Mouse (Mus musculus) embryonic facial prominence, embryonic 12.5 days (tissue): ENCODE measurements at regions not wholly inside any gene's neighbourhood (a gene's known extent, or its start where the extent isn't known, plus 50 kb on each side); places are given as distances from the start of the nearest gene placed in this dataset.
A peak's percentile ranks its signal among the peaks of the same experiment; 100 is the strongest.

ENCODE experiments used
- ATAC-seq: fragments of 200-750 bp; cut with Nextera tagmentation; 2 replicates; pipeline ENCODE4 v1.8.0; 2017; ENCODE audit not compliant: insufficient number of reproducible peaks, insufficient read depth, low FRiP score, low TSS enrichment
- H3K27ac ChIP-seq: fragments of 300-500 bp; sonication (generic); 2 replicates; pipeline ENCODE4 v1.5.1; 2016; ENCODE audit warnings: mild to moderate bottlenecking
- H3K27me3 ChIP-seq: fragments of 300-500 bp; sonication (generic); 2 replicates; pipeline ENCODE4 v1.6.1; 2016; ENCODE audit warnings: mild to moderate bottlenecking, moderate library complexity
- H3K36me3 ChIP-seq: fragments of 300-500 bp; sonication (generic); 2 replicates; pipeline ENCODE4 v1.6.1; 2016; ENCODE audit warnings: mild to moderate bottlenecking
- H3K4me1 ChIP-seq: fragments of 300-500 bp; sonication (generic); 2 replicates; pipeline ENCODE4 v1.6.1; 2016
- H3K4me2 ChIP-seq: fragments of 300-500 bp; sonication (generic); replicated peaks from 2 replicates; pipeline ENCODE4 v1.6.1; 2016; ENCODE audit warnings: mild to moderate bottlenecking, moderate library complexity
- H3K4me3 ChIP-seq: fragments of 300-500 bp; sonication (generic); 2 replicates; pipeline ENCODE4 v1.5.1; 2016; ENCODE audit warnings: mild to moderate bottlenecking
- H3K9ac ChIP-seq: fragments of 300-500 bp; sonication (generic); 2 replicates; pipeline ENCODE4 v1.6.1; 2016; ENCODE audit warnings: mild to moderate bottlenecking, moderate library complexity
- H3K9me3 ChIP-seq: fragments of 300-500 bp; sonication (generic); 2 replicates; pipeline ENCODE4 v1.6.1; 2016; ENCODE audit warnings: mild to moderate bottlenecking, moderate library complexity
- WGBS: fragments of 180-500 bp; shearing (Covaris S2); methylation state at CpG from one replicate; pipeline ENCODE4 v1.1.7; 2016; 5-methylcytosine and 5-hydroxymethylcytosine counted together

DNA sequence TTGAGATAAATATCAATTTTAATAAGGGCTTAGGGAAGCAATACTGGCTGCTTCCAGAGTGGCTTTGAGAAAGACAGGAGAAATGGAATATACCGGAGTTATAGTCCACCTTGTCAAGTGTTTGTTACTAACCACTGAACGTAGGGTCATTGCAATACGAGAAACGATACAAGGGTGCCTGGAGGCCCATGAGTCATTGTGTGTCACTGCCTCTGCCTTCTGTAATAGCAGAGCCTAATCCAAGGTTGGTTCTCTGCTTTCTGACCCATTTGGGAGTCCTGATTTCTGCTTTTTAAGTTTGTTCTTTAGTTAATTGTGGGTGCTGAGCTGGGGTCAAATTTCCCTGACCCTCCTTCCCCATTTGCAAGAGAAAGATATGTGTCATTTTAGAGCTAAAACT lies 382.4 kb upstream of the Arglu1 start:
- 86% methylated on average over 4 of the region's 4 CpGs for WGBS
- no peak overlapping the region for H3K4me2 ChIP-seq

DNA sequence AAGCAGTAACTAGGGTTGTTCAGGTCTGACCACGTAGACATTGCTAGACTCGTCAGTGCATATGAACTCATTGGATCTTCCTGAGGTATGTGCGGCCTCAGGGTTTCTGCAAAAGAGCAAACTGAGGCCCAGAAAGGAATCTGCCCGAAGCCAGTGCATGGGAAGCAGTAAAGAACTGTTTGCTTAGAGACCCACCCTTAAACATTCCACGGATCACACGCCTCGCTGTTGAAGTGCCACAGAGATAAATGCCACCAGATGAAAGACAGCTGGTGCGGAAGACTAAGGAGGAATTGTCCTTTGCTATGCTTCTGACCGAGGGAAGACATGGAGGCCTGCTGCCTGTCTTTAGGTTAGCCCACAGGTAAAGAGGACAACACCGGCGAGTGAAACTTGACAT lies 382.0 kb upstream of the Arglu1 start:
- no peak overlapping the region for H3K9ac ChIP-seq
- WGBS = 66% methylated on average over 11 of the region's 11 CpGs
- no peak for ATAC-seq

More for the DNA sequence above, 382.4 kb upstream of the Arglu1 start:
- Histone ChIP-seq H3K36me3 (no peaks in the 10 kb centered on the region), H3K27me3 (no peaks in the 10 kb centered on the region), H3K4me3 (no peak overlapping the region), H3K9me3 (no peaks in the 10 kb centered on the region), H3K27ac (no peak overlapping the region), H3K9ac (no peak overlapping the region), H3K4me1 (peaks cover 2% of the 10 kb centered on the region; the same call in 1 of the 2 replicates)
- ATAC-seq = no peak

DNA sequence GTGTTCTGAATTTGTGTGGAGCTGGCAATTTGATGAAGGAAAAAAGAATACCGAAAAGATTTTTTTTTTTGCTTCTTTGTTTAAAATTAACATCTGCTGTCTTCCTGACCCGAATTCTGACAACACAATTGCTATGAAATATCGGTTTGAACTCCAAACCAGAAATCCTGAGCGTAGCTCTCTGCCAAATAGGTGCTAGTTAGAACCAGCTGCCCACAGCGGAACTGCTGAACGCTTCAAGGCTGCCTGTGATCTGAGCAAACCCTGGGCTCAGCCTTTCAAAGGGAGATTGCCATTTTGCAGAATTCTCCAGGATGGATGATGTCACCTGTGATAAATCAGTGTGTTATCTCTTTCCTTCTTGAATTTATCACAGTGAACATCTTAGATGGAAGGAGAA lies 380.6 kb upstream of the Arglu1 start:
- Histone ChIP-seq H3K27me3 (no peaks in the 10 kb centered on the region), H3K36me3 (no peaks in the 10 kb centered on the region), H3K27ac (no peak overlapping the region), H3K9me3 (no peaks in the 10 kb centered on the region), H3K4me3 (no peak overlapping the region), H3K4me1 (peaks cover 2% of the 10 kb centered on the region; the same call in 1 of the 2 replicates), H3K9ac (no peak overlapping the region), H3K4me2 (no peak overlapping the region)
- 66% methylated on average over 6 of the region's 6 CpGs for WGBS
- ATAC-seq = no peak

More for the DNA sequence above, 382.0 kb upstream of the Arglu1 start:
- H3K9me3 ChIP-seq = no peaks in the 10 kb centered on the region
- no peaks in the 10 kb centered on the region for H3K27me3 ChIP-seq
- no peak overlapping the region for H3K27ac ChIP-seq
- H3K4me2 ChIP-seq = no peak overlapping the region
- peaks cover 2% of the 10 kb centered on the region; the same call in 1 of the 2 replicates for H3K4me1 ChIP-seq
- H3K36me3 ChIP-seq = no peaks in the 10 kb centered on the region
- H3K4me3 ChIP-seq = no peak overlapping the region

DNA sequence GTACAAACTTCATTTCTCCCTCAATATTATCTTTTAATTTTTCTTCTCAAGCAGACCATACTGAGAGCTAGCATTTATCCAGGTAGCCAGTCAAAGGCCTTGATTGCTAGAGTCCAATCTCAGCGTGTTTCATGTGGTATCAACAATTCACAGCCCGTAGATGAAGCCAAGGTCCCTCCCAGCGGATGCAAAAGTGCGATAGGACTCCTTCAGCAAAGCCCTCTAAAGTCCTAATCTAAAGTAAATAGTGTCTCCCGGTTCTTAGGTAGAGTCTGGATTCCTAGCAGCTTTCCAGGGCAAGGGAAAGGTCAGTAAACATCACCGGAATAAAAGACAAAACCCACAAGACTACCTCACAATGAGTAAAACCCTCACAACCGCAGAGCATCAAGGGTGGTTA lies 379.5 kb upstream of the Arglu1 start:
- 77% methylated on average over 7 of the region's 7 CpGs for WGBS
- Histone ChIP-seq H3K27ac (no peak overlapping the region), H3K36me3 (no peaks in the 10 kb centered on the region), H3K4me2 (no peak overlapping the region), H3K27me3 (no peaks in the 10 kb centered on the region), H3K4me3 (no peak overlapping the region), H3K9me3 (no peaks in the 10 kb centered on the region), H3K9ac (no peak overlapping the region), H3K4me1 (peaks cover 2% of the 10 kb centered on the region; the same call in 1 of the 2 replicates)
- no peak for ATAC-seq

DNA sequence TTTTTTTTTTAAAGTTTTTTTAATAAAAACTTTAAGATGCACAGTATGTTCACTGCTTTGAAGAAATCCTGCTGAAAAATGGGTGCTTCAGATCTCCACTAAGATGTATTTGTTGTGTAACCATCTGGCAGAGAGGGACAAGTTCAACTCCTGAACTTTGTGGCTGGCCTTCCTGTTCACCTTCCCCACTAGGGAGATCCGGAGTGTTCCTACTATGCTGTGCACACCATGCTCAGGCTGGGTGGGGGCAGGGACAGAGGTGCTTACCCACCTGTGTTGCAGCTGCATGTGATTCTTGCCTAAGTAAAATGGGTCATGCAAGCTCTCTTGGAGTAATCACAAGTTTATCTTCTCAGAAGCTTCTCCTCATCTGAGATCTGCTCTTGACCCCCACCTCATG lies 377.4 kb upstream of the Arglu1 start:
- WGBS = 69% methylated on average over 1 of the region's 1 CpGs
- peak; percentile 52; the same call in 1 of the 2 replicates for ATAC-seq

DNA sequence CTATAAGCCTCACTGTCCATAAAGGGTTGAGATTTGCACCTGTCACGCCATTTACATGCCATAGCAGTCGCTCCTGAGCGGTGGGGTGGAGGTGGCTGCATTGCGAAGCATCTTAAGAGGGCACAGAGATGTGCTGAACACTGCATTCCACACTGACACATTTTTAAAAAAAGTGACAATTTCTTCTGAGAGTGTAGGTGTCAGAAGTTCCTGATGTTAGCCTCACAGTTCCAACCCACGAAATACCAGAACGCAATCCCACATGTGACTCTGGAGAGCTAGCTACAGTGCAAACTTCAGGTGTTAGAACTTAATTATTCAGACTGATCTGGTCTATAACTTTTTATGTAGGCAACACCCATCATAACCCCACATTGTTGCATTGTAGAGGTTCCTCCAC lies 369.8 kb upstream of the Arglu1 start:
- H3K27me3 ChIP-seq = no peaks in the 10 kb centered on the region
- H3K9ac ChIP-seq = no peak overlapping the region
- H3K9me3 ChIP-seq = no peaks in the 10 kb centered on the region
- no peak overlapping the region for H3K27ac ChIP-seq
- ATAC-seq = no peak
- no peak overlapping the region for H3K4me2 ChIP-seq
- H3K4me1 ChIP-seq = 0 out of 2 replicates have a peak, but pooled peaks cover 2% of the 10 kb centered on the region
- H3K4me3 ChIP-seq = no peak overlapping the region
- WGBS = 93% methylated on average over 6 of the region's 6 CpGs
- no peaks in the 10 kb centered on the region for H3K36me3 ChIP-seq

More for the DNA sequence above, 377.4 kb upstream of the Arglu1 start:
- Histone ChIP-seq H3K9me3 (no peaks in the 10 kb centered on the region), H3K4me1 (no peaks in the 10 kb centered on the region), H3K4me2 (no peak overlapping the region), H3K9ac (no peak overlapping the region), H3K27me3 (no peaks in the 10 kb centered on the region), H3K27ac (no peak overlapping the region), H3K4me3 (no peak overlapping the region), H3K36me3 (no peaks in the 10 kb centered on the region)

DNA sequence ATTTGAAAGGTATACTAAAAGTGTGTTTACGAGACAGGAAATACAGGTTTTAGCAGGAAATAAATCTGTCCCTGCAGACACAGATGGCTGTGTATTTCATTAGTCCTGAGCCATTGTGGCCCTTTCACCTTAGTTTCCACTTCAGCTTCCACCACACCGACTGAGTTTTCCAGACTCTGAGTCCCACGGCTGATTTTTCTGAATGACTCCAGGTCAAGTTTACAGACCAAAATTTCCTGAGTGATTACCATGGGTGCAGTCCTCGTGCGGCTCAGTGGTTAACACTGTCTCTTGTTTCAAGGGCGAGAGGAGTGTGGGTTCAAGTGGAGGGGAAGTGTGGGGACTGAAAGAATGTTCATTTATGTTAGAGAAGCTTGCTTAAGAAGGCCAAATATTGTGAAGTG lies 365.1 kb upstream of the Arglu1 start:
- no peaks in the 10 kb centered on the region for H3K36me3 ChIP-seq
- H3K27me3 ChIP-seq = no peaks in the 10 kb centered on the region
- no peak for ATAC-seq
- H3K27ac ChIP-seq = no peak overlapping the region
- H3K9ac ChIP-seq = no peak overlapping the region
- 57% methylated on average over 6 of the region's 6 CpGs for WGBS
- no peaks in the 10 kb centered on the region for H3K9me3 ChIP-seq
- H3K4me3 ChIP-seq = no peak overlapping the region
- peaks cover 7% of the 10 kb centered on the region; the same call in 1 of the 2 replicates for H3K4me1 ChIP-seq
- H3K4me2 ChIP-seq = no peak overlapping the region

DNA sequence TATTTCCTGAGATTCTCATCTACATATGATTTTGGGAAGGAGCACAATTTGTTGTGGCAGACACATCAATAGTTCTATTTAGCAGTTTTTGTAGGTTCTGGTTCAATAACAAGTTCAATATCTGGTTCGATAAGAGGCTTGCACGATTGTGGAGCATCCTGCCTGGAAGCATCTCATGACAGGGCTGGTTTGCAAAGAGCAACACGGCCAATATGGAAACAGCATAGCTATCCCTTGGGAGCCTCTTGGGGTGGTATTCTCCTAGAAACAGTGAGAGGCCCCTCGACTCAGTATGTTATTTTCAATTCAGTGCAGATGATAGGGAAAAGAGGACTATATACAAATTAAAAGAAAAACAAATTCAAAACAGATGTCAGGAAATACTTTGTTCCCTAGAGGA lies 364.5 kb upstream of the Arglu1 start:
- H3K9me3 ChIP-seq = no peaks in the 10 kb centered on the region
- H3K36me3 ChIP-seq = no peaks in the 10 kb centered on the region
- no peaks in the 10 kb centered on the region for H3K27me3 ChIP-seq
- H3K4me1 ChIP-seq = peaks cover 7% of the 10 kb centered on the region; the same call in 1 of the 2 replicates
- no peak overlapping the region for H3K27ac ChIP-seq
- no peak overlapping the region for H3K4me2 ChIP-seq
- no peak overlapping the region for H3K9ac ChIP-seq
- no peak overlapping the region for H3K4me3 ChIP-seq
- ATAC-seq = no peak
- 38% methylated on average over 4 of the region's 4 CpGs for WGBS

DNA sequence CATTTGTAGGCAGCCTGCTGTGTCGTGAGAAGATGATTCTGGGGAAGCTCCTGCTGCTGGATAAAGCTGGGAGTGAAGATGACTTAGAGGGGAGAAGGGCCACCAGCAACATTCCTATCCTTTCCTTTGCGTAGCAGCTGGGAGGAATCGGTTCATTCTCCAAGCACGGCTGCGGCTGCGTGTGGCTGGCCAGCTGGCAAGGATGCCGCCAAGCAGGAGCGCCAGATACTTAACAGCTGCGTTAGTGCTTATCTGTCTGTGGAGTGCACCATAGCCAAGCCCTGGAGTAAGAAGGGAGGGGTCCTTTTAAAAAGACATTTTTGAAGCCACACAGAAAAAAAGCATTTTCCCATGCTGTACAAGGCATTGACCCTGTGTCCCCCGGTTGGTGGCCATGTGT lies 361.4 kb upstream of the Arglu1 start:
- no peak for ATAC-seq
- H3K27ac ChIP-seq = no peak overlapping the region
- WGBS = 85% methylated on average over 10 of the region's 10 CpGs
- H3K9me3 ChIP-seq = no peaks in the 10 kb centered on the region
- no peaks in the 10 kb centered on the region for H3K27me3 ChIP-seq
- no peaks in the 10 kb centered on the region for H3K36me3 ChIP-seq
- no peak overlapping the region for H3K9ac ChIP-seq
- H3K4me1 ChIP-seq = peaks cover 7% of the 10 kb centered on the region; the same call in 1 of the 2 replicates
- no peak overlapping the region for H3K4me3 ChIP-seq
- H3K4me2 ChIP-seq = no peak overlapping the region

DNA sequence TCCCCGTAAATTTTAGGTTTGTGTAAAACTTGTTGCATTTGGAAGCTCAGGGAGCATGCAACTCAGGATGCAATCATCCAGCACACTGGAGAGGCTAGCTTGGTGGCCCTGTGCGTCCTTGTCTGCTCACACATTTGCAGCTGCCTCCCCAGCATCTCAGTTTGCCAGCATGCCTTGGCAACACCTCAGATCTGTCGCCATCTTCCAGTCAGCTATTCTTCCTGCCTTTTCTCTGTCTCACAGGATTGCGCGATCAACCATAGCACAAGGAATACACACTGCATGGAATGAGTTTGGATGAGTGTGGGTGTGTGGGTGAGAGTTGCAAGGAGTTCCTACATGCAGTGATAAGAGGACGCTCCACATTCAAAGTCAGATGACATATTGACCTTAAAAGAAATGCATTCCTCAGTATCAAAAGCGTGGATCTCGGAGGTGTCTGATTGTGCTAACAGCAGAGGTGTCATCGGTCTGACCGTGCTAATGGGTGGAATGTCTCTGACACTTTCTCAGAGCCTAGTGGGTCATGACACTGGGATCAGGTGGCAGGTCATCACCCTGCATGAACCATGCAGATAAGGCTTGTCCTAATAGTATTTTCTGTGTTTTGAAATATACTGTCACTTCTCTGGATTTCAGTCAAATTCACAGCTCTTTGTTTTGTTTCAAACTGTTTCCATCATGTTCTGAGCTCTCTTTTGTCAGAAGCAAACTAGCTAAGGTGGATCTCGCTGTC lies 360.6 kb upstream of the Arglu1 start:
- no peak for ATAC-seq
- no peak overlapping the region for H3K4me2 ChIP-seq
- H3K27me3 ChIP-seq = no peaks in the 10 kb centered on the region
- 82% methylated on average over 11 of the region's 11 CpGs for WGBS
- H3K4me3 ChIP-seq = no peak overlapping the region
- no peaks in the 10 kb centered on the region for H3K36me3 ChIP-seq
- H3K9ac ChIP-seq = no peak overlapping the region
- H3K27ac ChIP-seq = no peak overlapping the region
- H3K4me1 ChIP-seq = peaks cover 7% of the 10 kb centered on the region; the same call in 1 of the 2 replicates
- no peaks in the 10 kb centered on the region for H3K9me3 ChIP-seq

DNA sequence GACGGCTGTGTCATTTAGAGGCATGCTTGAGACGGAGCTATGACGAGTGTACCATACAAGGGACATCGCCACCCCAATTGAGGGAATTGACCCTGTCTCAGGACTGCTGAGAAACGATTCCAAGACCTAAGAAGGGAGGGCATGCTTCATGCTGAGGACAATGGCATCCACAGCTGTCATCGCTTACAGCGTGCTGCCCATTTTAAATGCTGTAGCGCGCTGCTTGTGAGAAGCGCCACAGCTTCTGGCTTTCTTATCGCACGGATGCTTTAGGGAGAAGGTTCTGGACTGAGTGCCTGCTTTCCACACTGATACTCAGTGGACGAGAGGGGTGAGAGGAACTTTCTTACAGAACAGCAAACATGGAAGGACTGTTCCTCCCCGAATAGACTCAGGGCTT lies 357.8 kb upstream of the Arglu1 start:
- WGBS = 80% methylated on average over 14 of the region's 14 CpGs
- ATAC-seq = no peak
- no peaks in the 10 kb centered on the region for H3K4me1 ChIP-seq

More for the DNA sequence above, 357.8 kb upstream of the Arglu1 start:
- Histone ChIP-seq H3K4me3 (no peak overlapping the region), H3K27me3 (no peaks in the 10 kb centered on the region), H3K36me3 (no peaks in the 10 kb centered on the region), H3K9me3 (no peaks in the 10 kb centered on the region), H3K9ac (no peak overlapping the region), H3K27ac (no peak overlapping the region), H3K4me2 (no peak overlapping the region)
